Mouse (Mus musculus) NIH3T3 (cell line): ENCODE measurements around the gene Tns3.
A peak's percentile ranks its signal among the peaks of the same experiment; 100 is the strongest.
"Not testable (repeated sequence)": the region's sequence is repeated elsewhere in the genome, so short reads cannot be mapped to it uniquely, and the experiment has no call there.

Experiments used
- DNase-seq: peaks from one replicate; pipeline ENCODE4 v3.0.0-alpha.2; 2012; ENCODE audit warnings: low read depth

Tns3 gene

DNA sequence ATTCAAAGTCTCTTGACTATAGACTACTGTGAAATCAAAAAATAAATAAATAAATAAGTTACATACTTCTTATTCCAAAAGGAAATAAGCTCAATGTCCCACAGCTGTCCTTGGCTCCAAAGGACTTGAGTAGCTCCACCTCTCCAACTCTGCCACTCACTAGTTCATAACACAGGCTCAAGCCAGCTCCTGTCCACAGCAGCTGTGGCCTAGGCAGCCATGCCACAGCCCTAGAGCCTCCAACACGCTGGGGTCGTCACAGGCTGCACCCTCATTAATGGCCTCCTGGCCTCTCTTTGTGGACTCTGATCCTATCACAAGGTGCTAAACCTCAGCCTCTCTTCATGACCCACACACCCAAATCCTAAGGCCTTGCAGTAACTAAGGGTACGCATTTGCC, 18.7 kb downstream of the Tns3 start:
- DNase-seq: no peak

DNA sequence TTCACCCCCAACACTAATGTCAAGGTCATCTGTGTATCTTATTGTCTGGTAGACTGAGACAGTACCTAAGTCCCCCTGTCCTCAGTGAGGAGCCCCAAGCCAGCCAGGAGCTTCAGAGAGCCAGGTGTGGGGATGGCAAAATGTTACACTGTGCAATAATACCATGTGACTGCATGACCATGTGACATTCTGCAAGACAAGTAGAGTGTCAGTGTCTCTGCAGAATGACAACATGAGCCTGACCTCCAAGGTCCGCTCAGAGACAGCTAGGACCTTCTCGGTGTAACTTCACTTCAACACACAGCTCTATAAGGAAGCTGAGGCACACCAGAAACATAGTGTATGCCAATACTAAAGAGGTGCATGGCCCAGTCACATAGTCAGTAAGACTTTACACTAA, 20.1 kb downstream of the Tns3 start:
- DNase-seq: no peak

DNA sequence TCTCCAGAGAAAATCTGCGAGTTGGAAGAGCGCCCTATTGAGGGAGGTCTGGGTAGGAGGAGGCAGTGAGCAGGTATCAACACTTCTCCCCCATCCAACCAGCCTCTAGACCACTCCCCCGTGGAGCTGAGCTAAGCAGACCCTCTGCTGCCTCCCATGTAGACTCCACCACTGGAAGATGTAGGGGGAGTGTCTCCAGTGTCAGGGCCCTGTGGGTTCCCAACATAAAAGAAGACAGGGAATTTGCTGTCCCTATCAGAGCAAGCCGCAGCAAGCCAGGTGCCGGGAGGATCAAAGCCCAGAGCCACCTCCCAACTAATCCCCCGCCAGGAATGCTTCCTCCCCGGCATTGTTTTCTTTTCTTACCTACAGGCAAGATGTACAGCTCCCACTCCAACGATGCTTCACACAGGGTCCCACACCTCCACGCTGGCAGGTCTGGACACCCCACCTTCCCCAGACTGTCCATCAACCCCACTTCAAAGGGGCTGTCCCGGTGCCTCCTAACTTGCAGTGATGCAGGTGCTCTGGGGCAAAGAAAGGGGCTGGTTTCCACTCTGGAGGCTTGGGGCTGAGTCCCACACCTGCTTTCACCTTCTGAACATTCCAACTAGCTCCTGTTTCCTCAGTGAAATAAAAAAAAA, 22.6 kb downstream of the Tns3 start:
- DNase-seq: no peak

DNA sequence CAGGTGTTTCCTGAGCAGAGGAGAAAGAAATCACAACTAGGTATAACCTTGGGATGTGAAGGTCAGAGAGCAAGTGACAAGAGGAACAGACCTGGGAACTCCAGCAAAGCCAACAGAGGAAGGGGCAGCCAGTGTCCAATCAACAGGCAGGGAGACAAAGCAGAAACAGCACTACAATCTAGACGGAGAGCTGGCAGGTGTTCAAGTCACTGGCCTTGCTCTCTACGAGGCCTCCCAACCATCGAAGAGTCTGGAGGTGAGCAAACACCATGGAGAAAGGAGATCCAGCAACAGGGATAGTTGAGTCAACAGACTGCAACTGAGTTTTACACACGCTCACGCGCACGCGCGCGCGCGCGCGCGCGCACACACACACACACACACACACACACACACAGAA, 24.6 kb downstream of the Tns3 start:
- DNase-seq: no peak

DNA sequence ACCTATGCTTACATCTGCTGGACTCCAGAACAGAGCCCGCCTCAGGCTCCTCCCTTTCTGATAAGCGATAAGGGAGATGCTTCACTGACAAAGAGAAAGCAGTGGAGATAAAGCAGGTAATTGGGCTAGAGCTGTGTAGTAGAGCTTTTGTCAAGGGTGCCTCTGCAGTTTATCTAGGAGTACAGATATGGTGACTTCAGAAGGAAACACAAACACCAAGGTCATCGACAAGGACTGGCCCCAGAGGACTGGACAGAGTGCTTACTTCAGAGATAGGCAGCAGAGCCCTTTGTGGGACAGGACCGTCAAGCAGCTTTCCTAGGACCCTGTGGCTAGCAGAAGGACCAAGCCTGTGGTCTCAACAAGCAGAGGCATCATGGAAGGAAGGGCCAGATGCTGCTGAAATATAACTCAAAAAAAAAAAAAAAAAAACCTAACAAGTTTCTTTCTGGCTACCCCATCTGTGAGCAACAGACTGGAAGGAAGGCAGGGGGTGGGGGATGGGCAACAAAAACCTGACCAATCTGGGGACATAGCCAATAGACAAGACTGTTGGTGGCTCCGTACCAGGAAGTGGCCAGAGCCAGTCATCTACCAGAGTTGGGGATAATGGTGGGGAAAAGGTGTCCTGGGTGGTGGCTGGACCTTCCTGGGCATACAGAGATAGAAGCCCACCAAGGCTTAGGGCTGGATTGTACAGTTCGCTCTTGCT, 25.2 kb downstream of the Tns3 start:
- DNase-seq: no peak

DNA sequence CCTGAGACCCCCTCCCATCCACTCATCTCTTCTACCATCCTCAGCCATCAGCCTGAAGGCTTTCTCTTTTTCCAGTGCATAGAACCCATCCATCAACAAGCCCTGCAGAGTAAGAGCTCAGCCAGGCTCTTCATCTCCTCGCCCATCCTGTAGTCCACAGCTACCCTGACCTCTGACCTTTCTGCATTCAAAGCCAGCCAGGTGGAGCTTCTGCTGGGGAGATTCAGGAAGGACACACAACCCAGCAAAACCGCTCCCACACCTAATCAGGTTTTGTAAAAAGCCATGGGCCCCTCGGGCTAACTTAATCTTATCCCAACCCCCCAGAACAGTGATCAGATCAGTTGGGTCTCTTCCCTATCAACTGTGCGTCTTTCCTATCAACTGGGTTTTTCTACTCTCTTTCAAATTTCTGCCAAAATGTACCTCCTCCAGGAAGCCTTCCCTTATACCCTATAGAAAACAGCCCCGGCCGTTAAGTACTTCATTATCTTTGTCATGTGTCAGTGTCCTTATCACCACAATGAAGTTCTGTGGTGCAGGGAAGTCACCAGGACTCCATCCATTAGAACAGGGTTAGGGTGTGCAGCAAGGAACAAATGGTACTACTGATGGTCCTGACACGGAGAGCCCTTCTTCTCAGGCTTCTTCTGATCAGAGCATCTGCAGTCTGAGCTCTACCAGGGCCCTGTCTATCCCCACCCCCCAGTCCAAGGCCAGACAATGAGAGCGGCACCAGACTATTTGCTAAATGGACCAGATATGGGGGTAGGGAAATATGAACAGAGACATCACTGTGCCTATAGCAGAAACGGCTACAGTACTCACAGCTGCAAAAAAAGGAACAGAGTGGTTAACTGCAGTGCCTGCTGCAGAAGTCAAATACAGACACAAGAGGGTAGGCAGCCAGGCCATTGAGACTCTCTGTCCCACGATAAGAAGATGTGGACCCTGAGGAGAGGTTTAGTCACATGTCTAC, 26.6 kb downstream of the Tns3 start:
- no peak for DNase-seq

DNA sequence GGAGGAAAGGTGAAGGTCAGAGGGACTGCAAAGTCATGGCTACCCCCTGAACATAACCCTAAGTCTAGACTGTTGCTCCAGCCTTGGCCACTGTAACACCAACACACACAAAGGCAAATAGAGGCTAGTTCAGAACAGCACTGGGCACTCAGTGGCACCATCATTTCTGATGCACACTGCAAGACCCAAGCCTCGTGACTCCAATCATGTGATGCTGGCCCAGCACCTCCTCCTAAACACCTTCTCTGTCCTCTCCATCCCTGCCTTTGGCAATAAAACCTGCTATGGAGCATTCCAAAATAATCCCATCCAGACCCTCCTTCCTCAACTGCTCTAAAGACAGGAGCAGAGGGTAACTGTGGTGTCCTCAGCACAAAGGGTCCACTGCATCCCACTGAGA, 27.7 kb downstream of the Tns3 start:
- no peak for DNase-seq

DNA sequence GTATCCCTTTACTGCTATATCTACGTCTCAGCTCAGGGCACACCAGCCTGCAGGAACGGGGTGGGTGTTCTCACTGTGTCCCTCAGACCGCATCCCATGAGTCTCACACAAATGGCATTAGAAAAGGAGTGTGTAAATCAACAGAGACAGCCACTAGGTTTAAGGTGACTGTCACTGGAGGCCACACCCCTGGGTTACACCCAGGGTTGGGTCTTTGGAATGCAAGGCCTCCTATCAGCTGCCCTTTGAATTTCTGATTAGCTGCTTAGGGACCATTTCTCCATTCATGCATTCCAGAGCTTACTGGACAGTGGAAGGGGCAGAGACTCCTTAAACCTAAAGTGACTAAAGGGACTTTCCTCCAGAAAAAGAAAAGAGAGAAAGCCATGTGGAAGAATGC, 28.6 kb downstream of the Tns3 start:
- DNase-seq: no peak

DNA sequence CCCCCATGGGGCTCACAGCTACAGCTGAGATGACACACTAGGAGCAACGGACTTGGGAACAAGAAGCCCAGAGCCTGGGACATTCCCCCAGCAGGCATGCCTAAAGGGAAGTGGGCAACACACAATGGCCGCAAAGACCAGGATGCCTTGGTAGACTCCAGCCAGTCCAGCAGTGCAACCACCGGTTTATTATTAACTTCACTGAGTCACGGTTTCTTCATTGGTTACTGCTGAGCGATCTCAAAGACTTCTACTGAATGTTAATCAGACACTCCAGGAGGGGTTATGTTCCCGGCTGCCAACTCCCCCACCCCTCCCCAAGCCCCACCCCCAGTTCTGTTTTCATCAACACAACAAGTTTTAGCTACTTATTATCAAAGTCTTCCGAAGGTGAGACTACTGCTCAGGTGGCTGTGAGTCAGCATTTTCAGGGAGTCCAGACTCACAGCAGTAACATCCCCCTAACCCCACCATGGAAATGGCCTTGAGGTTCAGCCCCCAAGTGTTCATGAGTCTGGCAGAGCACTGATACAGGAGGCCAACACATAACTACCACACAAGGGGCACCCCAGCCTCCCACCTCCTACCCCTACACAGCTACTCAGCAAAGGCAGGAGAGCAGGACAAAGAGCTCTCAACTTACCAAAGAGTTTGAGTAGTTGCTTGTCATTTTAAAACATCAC, 29.5 kb downstream of the Tns3 start:
- peak; percentile 31 for DNase-seq

DNA sequence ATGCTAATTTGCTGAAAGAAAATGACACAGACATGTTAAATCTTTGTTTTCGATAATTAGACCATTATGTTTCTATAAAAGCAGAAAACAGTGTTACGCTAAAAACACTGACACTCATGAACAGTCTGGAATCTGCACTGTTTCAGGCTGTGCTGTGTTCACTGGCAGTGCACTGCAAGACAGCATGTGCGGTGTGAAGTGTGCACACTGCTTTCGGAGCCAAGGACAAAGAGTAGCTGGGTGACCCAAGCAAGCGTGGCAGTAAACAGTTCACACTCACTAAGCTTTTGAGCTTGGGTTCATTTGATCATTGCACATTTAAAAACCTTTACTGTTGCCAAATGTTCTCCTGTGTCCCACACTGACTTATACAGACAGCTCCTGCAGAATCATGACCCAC, 32.2 kb downstream of the Tns3 start:
- DNase-seq: no peak

DNA sequence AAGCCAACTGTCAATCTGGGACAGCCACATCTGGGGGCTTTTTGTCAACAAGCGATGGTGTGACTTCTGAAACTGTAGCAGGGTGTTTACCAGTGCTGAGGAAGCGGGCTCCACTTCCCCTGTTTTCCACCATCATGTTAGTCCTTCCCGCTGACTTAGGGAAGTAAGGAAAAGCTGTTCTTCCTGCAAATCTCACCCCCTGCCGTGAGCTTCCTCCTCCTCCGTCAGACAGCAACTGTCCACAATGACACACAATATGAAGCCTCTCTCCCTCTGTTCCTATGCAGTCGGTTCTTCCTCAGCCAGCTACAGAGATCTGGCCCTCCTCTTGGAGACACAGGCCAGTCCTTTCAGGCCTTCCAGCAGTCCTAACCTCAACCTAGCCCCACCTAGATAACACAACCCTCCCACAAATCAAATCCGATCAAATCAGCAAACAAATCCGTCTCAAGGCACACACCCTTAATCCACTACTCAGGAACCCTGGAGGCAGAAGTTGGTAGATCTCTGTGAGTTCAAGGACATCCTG, 34.4 kb downstream of the Tns3 start:
- no peak for DNase-seq

DNA sequence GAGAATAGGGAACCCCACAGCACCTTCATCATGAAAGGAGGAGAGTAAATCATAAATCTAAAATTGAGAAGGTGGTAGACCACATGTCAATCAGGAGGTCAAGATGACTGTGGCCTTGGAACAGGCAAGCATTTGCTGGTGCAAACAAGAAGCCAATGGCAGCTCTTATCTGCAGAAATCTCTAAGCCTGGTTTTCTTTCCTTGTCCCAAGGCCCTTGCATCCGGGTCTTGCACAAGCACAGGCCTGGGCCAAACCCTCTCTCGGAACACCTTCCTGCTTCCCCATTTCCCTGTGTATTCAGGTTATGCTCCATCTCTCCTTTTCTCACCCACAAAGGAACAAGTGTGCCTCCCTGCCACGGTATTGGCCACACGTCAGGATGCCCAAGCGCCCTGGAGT, 35.0 kb downstream of the Tns3 start:
- no peak for DNase-seq

DNA sequence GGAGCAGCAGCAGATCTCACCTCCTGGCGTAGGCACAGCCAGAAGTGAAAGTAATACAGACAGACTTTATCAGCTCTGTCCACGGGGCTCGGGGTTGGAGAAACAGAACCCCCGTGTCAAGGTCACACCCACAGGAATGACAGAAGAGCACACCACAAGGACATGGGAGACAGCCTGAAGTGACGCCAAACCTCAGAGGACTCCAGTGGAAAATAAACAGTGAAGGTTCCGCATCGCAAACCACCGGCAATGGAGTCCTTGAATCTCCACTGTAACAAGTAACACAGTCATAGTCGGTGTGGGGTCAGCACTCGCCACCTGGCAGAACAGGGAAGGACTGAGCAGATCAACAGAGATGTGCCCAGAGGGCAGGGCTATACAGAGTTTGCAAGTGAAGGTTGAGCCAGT, 35.5 kb downstream of the Tns3 start:
- DNase-seq: no peak

DNA sequence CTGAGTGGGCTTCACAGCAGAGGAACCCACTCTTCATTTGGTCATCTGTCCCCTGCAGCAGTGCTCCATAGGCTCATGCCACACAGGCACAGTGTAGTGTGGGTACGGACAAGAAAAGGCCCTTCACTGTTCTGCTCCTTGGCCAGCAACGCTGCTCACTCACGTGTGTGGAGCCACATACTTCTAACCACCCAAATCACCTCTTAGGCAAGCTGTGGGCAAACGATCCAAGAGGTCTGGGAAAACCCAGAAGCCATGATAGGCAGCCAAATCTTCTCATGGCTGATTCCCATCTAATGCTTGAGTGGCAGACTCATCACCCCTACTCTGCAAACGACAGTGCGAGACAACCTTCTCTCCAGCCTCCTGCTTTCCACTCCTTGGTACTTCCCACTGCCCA, 37.2 kb downstream of the Tns3 start:
- no peak for DNase-seq

DNA sequence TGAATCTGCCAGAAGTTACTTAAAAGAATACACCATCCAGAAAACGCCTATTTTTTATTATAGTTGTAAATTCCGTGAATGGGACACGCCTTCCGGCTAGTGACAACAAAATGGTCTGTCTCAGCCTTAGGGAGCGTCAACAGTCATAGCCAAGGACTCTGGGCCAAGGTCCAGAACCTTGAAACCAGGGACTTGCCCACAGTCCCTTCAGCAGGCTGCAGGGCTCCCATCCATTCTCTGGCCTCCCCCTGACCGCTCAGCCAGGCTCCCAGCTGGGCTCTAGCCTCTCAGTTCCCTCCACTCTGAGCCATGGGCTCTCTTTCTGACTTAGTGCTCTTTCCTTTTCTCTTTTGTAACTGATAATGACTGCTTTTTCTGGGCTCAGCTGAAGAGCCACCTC, 37.6 kb downstream of the Tns3 start:
- no peak for DNase-seq

DNA sequence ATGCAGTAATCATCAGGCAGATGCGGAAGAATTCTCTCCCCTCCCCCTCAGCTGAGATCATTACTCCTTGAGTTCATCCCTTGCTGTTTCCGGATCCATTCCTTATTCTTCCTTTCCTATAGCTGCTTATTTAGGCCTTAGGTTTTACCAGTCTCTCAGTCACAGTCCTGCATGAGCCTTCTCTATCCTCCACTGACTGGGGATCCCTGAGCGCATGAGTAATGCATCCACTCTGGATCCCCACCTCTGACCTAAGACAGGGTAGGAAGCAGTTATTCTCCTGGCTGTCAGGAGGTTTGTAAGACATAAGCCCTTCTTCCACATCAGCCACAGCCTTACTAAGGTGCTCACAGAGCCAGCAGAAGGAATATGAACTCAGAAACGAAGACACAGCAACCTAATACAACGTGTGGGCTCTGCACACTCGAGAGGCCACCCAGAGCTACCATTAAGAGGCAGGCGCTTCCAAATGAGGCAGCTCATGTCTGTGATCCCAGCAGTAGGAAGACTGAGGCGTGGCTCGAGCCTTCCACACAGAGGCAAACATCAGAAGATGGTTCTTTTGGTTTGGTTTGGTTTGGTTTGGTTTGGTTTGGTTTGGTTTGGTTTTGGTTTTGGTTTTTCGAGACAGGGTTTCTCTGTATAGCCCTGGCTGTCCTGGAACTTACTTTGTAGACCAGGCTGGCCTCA, 38.3 kb downstream of the Tns3 start:
- peak; percentile 30 for DNase-seq

DNA sequence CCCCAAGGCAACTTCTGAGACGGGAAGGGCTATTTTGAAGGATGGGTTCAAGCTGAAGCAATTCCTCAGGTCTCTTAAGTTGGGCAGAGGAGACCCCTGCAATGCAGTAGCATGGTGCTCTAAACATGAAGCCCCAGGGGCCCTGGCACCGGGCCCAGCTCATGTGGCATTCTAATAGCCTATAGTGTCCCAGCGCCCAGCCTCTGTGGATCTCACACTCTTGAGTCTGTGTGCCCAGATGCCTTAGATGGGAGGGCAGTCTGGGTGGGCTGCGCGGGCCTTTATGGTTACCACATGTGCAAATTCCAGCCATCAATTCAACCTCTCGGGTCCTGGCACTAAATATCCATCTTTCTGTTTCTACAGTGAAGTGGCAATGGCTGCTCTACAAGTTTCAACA, 38.9 kb downstream of the Tns3 start:
- DNase-seq: no peak

DNA sequence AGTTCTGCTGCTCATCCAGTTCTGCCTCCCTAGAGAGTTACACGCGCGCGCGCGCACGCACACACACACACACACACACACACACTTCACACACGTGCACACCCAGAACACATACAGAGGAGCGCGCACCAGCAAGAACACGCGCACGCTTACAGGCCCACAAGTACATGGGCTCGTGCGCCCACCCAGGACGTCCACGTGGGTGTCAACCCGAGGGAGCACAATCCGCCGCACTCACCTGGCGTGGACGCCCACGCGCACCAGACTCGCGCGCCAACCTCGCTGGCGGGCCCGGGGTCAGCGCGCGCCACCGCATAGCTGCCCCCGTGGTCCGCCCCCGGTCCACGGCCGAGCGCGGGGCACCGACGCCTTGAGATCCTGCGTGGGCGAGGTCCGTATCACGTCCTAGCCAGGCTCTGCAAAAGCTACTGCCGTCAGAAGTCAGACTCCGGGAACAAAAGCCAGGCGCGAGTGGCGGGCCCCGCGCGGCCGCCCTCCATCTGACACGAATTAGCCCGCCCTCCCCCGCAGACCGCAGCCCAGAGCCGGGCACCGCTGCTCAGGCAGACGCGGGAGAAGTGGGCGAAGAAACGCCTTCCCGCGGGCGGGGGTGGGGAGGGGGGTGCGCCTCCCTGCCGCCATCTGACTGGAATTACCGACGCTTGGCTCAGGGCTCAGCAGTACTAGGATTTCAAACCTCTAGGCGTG, 40.0 kb downstream of the Tns3 start:
- peak; percentile 89 for DNase-seq

DNA sequence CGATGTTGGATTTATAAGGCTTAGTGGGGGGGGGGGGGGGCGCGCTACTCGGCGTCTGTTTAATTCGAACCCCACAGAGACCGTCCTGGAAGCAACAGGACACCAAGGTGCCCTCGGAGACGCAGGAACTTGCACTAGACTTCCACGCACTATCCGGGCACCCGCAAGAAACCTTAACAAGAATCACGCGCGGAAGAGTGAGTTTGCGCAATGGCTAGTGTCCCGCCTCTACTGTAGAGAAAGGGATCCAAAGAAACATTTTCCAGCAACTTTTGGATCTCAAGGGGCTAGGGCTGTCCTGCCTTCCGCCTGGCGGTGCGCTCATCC, 40.5 kb downstream of the Tns3 start:
- DNase-seq: no peak

DNA sequence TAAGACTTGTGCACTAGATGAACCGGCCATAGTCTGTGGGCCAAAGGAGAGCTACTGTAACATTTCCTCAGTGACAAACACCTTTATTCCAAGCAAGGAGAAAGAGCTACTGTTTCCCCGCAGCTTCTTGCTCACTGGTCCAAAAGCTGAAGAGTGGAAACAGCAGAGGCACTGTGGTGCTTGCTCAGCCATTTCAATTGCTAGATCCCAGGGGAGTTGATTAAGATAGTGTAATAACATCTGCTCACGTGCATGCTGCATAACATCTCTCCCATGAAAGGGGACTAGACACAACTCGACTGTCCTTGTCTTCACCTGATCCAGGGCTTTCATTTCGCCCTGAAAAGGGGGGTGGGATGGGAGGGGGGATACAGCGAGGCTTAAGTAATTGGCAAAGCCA, 41.7 kb downstream of the Tns3 start:
- no peak for DNase-seq

DNA sequence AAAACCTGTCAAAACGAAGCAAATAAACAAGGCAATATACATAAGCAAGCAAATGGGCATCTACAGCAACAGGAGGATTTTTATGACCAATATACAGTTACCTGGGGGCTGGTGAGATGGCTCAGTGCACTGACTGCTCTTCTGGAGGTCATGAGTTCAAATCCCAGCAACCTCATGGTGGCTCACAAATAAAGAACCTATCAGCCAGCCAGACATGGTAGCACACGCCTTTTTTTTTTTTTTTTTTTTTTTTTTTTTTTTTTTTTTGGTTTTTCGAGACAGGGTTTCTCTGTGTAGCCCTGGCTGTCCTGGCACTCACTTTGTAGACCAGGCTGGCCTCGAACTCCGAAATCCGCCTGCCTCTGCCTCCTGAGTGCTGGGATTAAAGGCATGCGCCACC, 45.2 kb downstream of the Tns3 start:
- not testable (repeated sequence) for DNase-seq
